Mouse (Mus musculus) forebrain, embryonic 12.5 days (tissue): Measurements from ENCODE around the gene Isoc2b. TPM values are rescaled to one million over a fixed set of nuclear protein-coding genes. Genes with fewer than 3 reads are reported as not detected.
"Not testable (repeated sequence)": the region's sequence is repeated elsewhere in the genome, so short reads cannot be mapped to it uniquely, and the experiment has no call there.

Experiments used
- ATAC-seq: fragments of 200-750 bp; cut with Nextera tagmentation; 2 replicates; pipeline ENCODE4 v1.8.0; 2017; ENCODE audit warnings: moderate TSS enrichment; ENCODE audit not compliant: low FRiP score
- H3K27ac ChIP-seq: fragments of 300-500 bp; sonication (generic); 2 replicates; pipeline ENCODE4 v1.5.1; 2016; ENCODE audit warnings: mild to moderate bottlenecking
- H3K27me3 ChIP-seq: fragments of 300-500 bp; sonication (generic); 2 replicates; pipeline ENCODE4 v1.6.1; 2016; ENCODE audit warnings: mild to moderate bottlenecking
- H3K36me3 ChIP-seq: fragments of 300-500 bp; sonication (generic); replicated peaks from 2 replicates; pipeline ENCODE4 v1.6.1; 2016; ENCODE audit warnings: mild to moderate bottlenecking
- H3K4me1 ChIP-seq: fragments of 300-500 bp; sonication (generic); 2 replicates; pipeline ENCODE4 v1.6.1; 2016
- H3K4me2 ChIP-seq: fragments of 300-500 bp; sonication (generic); 2 replicates; pipeline ENCODE4 v1.6.1; 2016; ENCODE audit warnings: mild to moderate bottlenecking, moderate library complexity
- H3K4me3 ChIP-seq: fragments of 300-500 bp; sonication (generic); replicated peaks from 2 replicates; pipeline ENCODE4 v1.5.1; 2016; ENCODE audit warnings: mild to moderate bottlenecking
- H3K9ac ChIP-seq: fragments of 300-500 bp; sonication (generic); 2 replicates; pipeline ENCODE4 v1.6.1; 2016; ENCODE audit warnings: mild to moderate bottlenecking
- H3K9me3 ChIP-seq: fragments of 300-500 bp; sonication (generic); 2 replicates; pipeline ENCODE4 v1.6.1; 2016
- WGBS: fragments of 180-500 bp; shearing (Covaris S2); methylation state at CpG from one replicate; pipeline ENCODE4 v1.1.7; 2016; 5-methylcytosine and 5-hydroxymethylcytosine counted together
- polyA plus RNA-seq: library from polyadenylated mRNA; unstranded; fragments of >200 nt; fragmentation: Nextera tagmentation; extraction: Ambion mirVana; gene quantifications from 2 replicates; pipeline ENCODE4 v1.2.1, GENCODE M21; 2016

Isoc2b gene
- polyA plus RNA-seq, 1 experiment from 2014 or later, result 2.1 TPM

DNA sequence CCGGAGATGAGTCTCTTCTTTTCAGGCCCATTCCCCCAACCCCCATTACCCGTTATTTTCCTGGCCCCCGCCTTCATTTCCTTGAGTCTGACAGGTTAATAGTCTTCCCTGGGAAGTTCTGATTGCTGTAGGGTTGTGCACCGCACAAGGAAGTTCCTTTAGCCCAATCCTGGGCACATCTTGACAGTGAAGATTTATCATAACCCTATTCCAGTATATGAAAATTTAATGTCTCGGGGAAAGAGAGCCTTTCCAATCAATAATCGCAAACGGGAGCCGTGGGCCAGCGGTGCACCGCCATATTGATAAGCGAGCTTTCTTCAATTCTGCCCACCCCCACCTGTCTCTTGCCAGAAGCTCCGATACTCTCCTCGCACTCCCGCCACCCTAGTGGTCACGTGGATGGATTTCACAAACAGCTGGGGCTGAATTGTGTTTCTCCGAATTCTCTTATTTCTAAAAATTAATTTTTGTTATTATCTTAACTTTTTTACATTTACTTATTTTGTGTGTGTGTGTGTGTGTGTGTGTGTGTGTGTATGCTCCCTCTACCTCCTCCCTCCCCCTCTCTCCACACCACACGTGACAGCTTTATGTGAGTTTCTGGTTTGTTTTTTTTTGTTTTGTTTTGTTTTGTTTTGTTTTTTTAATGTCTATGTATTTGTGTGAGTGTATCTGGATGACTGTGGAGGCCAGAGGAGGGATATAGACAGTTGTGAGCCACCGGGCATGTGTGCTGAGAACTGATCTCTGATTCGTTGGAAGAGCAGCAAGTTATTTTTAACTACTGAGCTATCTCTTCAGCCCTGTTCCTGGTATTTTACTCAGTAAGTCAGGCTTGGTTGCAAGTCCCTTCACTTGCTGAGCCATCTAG is 29.8 kb upstream of the Isoc2b start:
- peaks cover 5% of the 10 kb centered on the region for H3K9me3 ChIP-seq
- peak overlapping the region; percentile 36; the same call in 1 of the 2 replicates for H3K9ac ChIP-seq
- 9% methylated on average over 19 of the region's 19 CpGs for WGBS
- H3K4me1 ChIP-seq, result peaks cover 12% of the 10 kb centered on the region
- H3K36me3 ChIP-seq, result no peaks in the 10 kb centered on the region
- no peak overlapping the region for H3K27ac ChIP-seq
- peak overlapping the region; percentile 23 for H3K4me3 ChIP-seq
- H3K27me3 ChIP-seq, result peaks cover 17% of the 10 kb centered on the region
- H3K4me2 ChIP-seq, result peak overlapping the region; percentile 42
- ATAC-seq, result peak; percentile 44; the same call in 1 of the 2 replicates

DNA sequence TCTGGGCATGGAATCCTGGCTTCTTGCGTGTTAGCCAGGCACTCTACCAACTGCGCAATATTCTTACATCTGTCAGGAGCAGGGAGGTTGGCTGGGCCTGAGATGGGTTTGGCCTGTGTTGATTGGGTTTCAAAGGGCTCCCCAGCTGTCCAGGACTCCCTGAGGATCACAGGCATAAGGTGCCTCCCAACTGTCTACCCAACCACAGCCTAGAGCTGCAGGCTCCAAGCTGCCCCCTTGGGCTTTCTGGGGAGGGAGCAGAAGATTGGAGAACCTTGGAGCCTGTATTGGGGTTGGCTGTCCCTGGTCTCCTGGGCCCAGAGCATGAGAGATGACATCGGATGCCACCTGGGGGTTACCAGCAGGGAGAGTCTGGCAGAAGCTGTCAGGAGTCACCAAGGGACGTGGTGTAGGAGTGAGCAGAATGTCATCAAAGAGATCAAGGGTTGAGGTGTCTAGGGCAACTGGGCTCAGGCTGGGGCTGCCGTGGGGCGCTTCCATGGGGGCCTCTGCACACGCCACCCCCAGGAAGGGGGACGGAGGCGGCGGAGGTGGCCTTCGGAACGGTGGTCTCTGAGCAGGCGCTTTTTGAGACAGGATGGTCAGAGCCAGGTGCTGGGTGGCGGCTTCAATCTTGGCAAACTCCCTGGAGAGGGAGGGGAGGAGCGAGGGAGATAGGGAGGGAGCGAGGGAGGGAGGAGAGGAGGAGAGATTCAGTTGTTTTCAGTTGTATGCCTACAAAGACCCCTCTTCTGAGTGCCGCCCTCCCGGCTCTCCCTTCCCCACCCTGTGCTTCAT is 29.0 kb upstream of the Isoc2b start:
- H3K4me2 ChIP-seq, result peak overlapping the region; percentile 42
- H3K9me3 ChIP-seq, result peaks cover 5% of the 10 kb centered on the region
- peaks cover 12% of the 10 kb centered on the region for H3K4me1 ChIP-seq
- H3K36me3 ChIP-seq, result no peaks in the 10 kb centered on the region
- peak overlapping the region; percentile 36; the same call in 1 of the 2 replicates for H3K9ac ChIP-seq
- no peak overlapping the region for H3K27ac ChIP-seq
- WGBS, result 20% methylated on average over 17 of the region's 18 CpGs
- H3K4me3 ChIP-seq, result peak overlapping the region; percentile 23
- H3K27me3 ChIP-seq, result peaks cover 17% of the 10 kb centered on the region
- ATAC-seq, result peak; percentile 48; the same call in 1 of the 2 replicates

DNA sequence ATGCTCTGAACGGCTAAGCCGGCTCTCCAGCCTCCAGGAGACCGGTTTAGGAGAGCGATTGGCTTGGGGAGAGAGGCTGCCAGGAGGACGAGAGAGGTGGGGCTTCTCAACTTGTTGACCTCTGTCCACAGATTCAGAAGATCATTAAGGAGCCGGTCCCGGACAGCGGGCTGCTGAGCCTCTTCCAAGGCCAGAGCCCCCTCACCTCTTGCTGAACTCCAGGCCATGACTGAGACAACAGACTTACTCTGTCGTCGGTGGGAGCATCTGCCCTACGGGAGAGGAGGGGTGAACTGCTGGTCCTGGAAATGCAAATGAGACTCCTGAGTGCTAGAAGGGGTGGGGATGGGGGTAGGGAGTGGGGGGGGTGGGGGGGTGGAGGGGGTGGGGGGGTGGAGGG is 25.1 kb upstream of the Isoc2b start:
- Histone ChIP-seq H3K4me3 (no peak overlapping the region), H3K9me3 (no peaks in the 10 kb centered on the region), H3K4me1 (peaks cover 9% of the 10 kb centered on the region), H3K27me3 (peaks cover 7% of the 10 kb centered on the region), H3K4me2 (no peak overlapping the region), H3K9ac (no peak overlapping the region), H3K36me3 (no peaks in the 10 kb centered on the region), H3K27ac (no peak overlapping the region)
- WGBS, result 74% methylated on average over 11 of the region's 11 CpGs
- no peak for ATAC-seq

DNA sequence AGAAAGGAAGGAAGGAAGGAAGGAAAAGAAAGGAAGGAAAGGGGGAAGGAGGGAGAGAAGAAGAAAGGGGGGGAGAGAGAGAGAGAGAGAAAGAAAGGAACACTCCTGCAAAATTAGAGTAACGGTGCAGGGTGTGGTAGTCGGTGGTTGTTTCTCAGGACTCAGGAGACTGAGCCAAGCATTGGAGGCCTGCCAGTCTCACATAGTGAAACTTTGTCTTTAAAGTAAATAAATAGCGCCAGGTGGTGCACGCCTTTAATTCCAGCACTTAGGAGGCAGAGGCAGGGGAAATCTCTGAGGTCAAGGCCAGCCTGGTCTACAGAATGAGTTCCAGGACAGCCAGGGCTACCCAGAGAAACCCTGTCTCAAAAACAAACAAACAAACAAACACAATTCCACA is 16.6 kb upstream of the Isoc2b start:
- H3K4me3 ChIP-seq, result no peak overlapping the region
- H3K27ac ChIP-seq, result no peak overlapping the region
- no peak for ATAC-seq
- H3K4me1 ChIP-seq, result no peaks in the 10 kb centered on the region
- 86% methylated on average over 4 of the region's 4 CpGs for WGBS
- H3K9ac ChIP-seq, result no peak overlapping the region
- H3K27me3 ChIP-seq, result no peaks in the 10 kb centered on the region
- H3K4me2 ChIP-seq, result no peak overlapping the region
- no peaks in the 10 kb centered on the region for H3K36me3 ChIP-seq
- peaks cover 7% of the 10 kb centered on the region; the same call in 1 of the 2 replicates for H3K9me3 ChIP-seq

DNA sequence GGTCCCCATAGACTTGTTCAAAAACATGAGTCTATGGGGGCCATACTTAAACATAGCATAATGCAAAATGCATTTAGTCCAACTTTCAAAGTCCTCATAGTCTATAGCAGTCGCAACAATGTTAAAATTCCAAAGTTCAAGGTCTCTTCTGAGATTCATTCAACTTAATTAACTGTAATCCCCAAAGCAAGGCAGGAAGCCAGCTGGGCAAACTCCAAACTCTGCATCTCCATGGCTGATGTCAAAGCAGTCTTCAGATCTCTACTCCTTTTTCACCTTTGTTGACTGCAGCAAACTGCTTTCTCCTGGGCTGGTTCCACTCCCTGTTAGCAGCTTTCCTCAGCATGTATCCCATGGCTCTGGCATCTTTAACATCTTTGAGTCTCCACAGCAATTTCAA is 9.0 kb upstream of the Isoc2b start:
- H3K27ac ChIP-seq, H3K9me3 ChIP-seq, H3K4me3 ChIP-seq, H3K4me2 ChIP-seq, ATAC-seq, H3K27me3 ChIP-seq, H3K9ac ChIP-seq, H3K36me3 ChIP-seq: not testable (repeated sequence)
- 84% methylated on average over 1 of the region's 1 CpGs for WGBS
- peaks cover 18% of the 10 kb centered on the region for H3K4me1 ChIP-seq

DNA sequence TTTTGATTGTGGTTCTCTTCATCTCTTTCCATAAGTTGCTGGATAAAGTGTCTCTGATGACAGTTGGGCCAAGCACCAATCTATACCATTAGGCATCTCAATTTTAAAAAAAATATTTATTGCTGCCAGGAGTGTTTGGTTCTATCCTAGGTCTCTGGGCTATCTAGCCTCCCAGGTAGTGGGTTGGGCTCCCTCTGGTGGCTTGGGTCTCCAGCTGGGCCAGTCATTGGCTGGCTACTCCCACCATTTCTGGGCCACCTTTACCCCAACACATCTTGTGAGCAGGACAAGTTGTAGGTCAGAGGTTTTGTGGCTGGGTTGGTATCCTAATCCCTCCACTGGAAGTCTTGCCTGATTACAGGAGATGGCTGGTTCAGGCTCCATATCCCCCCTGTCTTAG is 8.1 kb upstream of the Isoc2b start:
- H3K27me3 ChIP-seq, result no peaks in the 10 kb centered on the region
- H3K36me3 ChIP-seq, result no peaks in the 10 kb centered on the region
- no peak overlapping the region for H3K4me3 ChIP-seq

DNA sequence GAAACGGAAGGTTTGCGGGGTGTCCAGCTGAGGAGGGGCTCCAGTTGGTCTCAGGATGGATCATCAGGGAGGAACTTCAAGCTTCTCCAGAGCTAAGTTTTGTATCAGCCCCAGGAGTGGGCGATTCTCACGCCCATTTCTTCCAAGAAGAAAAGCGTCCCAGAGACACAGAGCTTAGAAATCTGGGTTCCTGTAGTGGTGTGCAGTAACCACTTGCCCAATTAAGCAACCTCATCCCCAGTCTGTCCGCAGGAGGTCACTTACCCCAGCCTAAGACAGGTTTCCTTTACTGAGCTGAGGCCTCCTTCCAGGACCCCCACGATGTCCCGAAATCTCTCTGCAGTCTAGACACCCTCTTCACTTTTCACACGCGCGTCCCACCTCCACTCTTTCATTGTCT is 7.2 kb upstream of the Isoc2b start:
- peak; percentile 7; the same call in 1 of the 2 replicates for ATAC-seq
- no peak overlapping the region for H3K27ac ChIP-seq
- H3K4me3 ChIP-seq, result peak overlapping the region; percentile 53
- 0 out of 2 replicates have a peak, but pooled peaks cover 3% of the 10 kb centered on the region for H3K9me3 ChIP-seq
- H3K4me1 ChIP-seq, result peaks cover 18% of the 10 kb centered on the region
- WGBS, result 11% methylated on average over 11 of the region's 11 CpGs
- peak overlapping the region; percentile 39 for H3K9ac ChIP-seq
- H3K4me2 ChIP-seq, result peak overlapping the region; percentile 75
- no peaks in the 10 kb centered on the region for H3K27me3 ChIP-seq
- H3K36me3 ChIP-seq, result no peaks in the 10 kb centered on the region

More for the DNA sequence above, 8.1 kb upstream of the Isoc2b start:
- H3K9ac ChIP-seq, result no peak overlapping the region
- H3K4me1 ChIP-seq, result peaks cover 18% of the 10 kb centered on the region
- ATAC-seq, result no peak
- H3K4me2 ChIP-seq, result no peak overlapping the region
- H3K9me3 ChIP-seq, result peaks cover 7% of the 10 kb centered on the region; the same call in 1 of the 2 replicates
- no peak overlapping the region for H3K27ac ChIP-seq

DNA sequence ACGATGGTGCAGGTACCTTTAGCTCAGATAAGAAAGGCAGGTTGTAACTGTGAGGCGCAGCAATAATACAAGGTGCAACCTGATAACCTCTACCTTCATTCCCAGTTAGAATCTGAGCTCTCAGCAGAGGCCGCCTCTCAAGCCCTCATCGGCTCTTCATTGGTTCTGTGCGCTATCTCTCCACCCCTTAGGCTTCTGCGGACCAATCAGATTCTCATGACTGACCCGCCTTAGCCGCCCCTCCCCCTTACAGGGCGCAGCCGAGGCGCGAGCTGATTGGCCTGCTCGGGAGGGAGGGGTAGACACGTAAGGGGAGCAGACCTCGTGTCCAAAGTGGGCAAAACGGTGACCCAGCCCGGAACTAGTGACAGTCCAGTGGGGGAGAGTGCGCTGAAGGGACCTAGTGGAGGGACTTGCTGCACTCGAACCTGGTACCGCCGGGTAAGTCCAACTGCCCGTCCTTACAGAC is 6.7 kb upstream of the Isoc2b start, which contains the start of gene Isoc2a:
Isoc2a (plus strand) TSS at position 401 of the 469 bp plus-strand sequence.
- no peak within 1 kb of the TSS for H3K27ac ChIP-seq
- no peaks in the 10 kb centered on the region for H3K9me3 ChIP-seq
- H3K4me3 ChIP-seq, result peak within 1 kb of the TSS; percentile 53
- H3K4me1 ChIP-seq, result peaks cover 18% of the 10 kb centered on the region
- H3K27me3 ChIP-seq, result no peaks in the 10 kb centered on the region
- no peaks in the 10 kb centered on the region for H3K36me3 ChIP-seq
- peak within 1 kb of the TSS; percentile 39 for H3K9ac ChIP-seq
- peak; percentile 100 for ATAC-seq
- peak within 1 kb of the TSS; percentile 75 for H3K4me2 ChIP-seq
- under 1% methylated on average over 22 of the region's 22 CpGs for WGBS

DNA sequence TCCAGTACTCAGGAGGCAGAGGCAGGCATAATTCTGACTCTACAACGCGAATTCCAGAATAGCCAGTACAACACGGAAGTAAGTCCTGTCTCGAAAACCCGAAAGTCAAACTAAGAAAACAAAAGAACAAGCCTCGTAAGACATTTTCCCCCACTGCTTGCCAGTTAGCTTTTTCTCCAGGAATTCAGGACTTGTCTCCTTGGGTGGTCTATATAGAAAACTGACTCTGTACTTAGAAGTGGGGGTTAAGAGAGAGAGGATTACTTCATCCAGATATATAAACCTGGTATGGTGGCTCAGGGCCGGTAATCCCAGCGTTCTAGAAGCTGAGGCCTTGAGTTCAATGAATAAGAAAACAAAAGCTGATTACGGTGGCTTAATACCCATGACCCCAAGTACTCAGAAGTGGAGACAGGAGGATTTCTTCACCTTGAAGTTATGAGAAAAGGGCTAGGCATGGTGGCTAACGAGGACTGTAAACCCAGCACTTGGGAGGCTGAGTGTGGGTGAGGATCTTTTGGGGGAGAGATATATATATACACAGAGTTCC is 3.4 kb downstream of the Isoc2b start:
- 22% methylated on average over 10 of the region's 10 CpGs for WGBS

DNA sequence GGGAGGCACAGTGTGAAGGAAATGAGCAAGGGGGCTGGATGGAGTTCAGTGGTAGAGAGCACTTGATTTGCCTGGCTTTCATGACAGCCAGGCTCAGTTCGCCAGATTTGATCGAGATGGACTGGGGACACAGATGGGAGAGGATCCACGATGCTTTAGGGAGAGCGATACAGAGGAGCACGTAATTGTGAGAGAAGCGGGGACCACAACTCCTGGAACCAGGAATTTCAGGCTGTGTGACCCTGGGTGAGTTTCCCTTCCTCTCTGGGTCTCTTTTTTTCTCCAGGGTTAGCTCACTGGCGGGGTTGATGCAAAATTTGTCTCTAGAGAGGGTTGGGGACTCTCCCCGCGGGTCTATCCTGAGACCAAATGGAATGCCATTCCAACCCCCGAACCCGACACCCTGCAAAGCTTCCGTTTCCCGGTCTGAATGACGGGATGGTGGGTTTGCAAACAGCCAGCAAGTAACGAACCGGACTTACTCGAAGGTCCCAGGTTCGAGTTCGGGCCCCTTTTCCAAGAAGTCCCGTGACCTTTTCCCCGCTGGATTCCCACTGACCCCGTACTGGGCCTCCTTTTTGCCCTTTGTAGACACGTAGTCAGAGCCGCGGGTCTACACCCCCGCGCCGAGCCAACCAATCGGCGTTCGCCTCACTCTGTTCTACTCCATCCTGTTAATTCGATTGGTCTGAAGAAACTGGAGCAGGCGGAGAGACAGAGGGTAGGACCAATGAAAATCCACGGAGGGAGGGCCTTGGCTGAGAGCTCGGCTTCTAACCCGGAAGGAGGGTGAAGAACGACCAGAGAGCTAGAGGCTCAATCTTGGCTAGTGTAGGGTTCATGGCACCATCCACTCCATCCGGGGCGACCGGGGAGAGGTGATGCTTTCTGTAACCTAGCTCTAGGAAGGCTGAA is 4.2 kb downstream of the Isoc2b start:
- no peaks in the 10 kb centered on the region for H3K27me3 ChIP-seq
- H3K4me1 ChIP-seq, result peaks cover 10% of the 10 kb centered on the region
- peak overlapping the region; percentile 62 for H3K4me2 ChIP-seq
- H3K36me3 ChIP-seq, result no peaks in the 10 kb centered on the region
- 4% methylated on average over 40 of the region's 40 CpGs for WGBS
- peak overlapping the region; percentile 64 for H3K4me3 ChIP-seq
- no peaks in the 10 kb centered on the region for H3K9me3 ChIP-seq
- peak; percentile 100 for ATAC-seq
- peak overlapping the region; percentile 66 for H3K9ac ChIP-seq
- peak overlapping the region; percentile 65 for H3K27ac ChIP-seq

More for the DNA sequence above, 3.4 kb downstream of the Isoc2b start:
- H3K4me3 ChIP-seq, result peak overlapping the region; percentile 64
- no peaks in the 10 kb centered on the region for H3K27me3 ChIP-seq
- H3K4me1 ChIP-seq, result peaks cover 10% of the 10 kb centered on the region
- ATAC-seq, result no peak
- H3K36me3 ChIP-seq, result no peaks in the 10 kb centered on the region
- peak overlapping the region; percentile 66 for H3K9ac ChIP-seq
- no peaks in the 10 kb centered on the region for H3K9me3 ChIP-seq
- H3K4me2 ChIP-seq, result peak overlapping the region; percentile 62
- peak overlapping the region; percentile 65 for H3K27ac ChIP-seq

DNA sequence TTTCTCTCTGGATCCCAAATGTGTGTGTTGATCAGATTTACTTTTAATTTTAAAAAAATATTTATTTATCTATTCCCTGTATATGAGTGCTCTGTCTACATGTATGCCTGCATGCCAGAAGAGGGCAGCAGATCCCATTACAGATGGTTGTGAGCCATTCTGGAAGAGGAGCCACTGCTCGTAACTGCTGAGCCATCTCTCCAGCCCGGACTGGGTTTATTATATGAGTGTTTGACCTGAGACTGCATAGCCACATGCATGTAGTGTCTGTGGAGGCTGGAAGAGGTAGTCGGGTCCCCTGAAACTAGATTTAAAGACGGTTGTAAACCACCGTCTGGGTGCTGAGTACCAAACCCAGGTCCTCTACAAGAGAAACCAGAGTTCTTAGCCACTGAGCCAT is 5.0 kb downstream of the Isoc2b start:
- H3K27ac ChIP-seq, result no peak overlapping the region
- H3K4me2 ChIP-seq, result peak overlapping the region; percentile 62

More for the DNA sequence above, 5.0 kb downstream of the Isoc2b start:
- peak overlapping the region; percentile 64 for H3K4me3 ChIP-seq
- no peaks in the 10 kb centered on the region for H3K36me3 ChIP-seq
- H3K9ac ChIP-seq, result no peak overlapping the region
- no peaks in the 10 kb centered on the region for H3K27me3 ChIP-seq
- H3K4me1 ChIP-seq, result peaks cover 10% of the 10 kb centered on the region
- peak; percentile 36; the same call in 1 of the 2 replicates for ATAC-seq
- 58% methylated on average over 5 of the region's 5 CpGs for WGBS
- no peaks in the 10 kb centered on the region for H3K9me3 ChIP-seq
